Mouse (Mus musculus) spleen, adult 2 months (tissue): ENCODE results near the gene Sgcd.

Experiments used
- CTCF ChIP-seq: fragments of 200-500 bp; IDR thresholded peaks from 2 replicates; pipeline ENCODE4 v1.5.1; 2011; ENCODE audit warnings: mild to moderate bottlenecking, inconsistent platforms; ENCODE audit not compliant: insufficient read depth, insufficient read length, insufficient replicate concordance; ENCODE audit errors: extremely low read depth
- POLR2A ChIP-seq: fragments of 200-500 bp; IDR thresholded peaks from 2 replicates; pipeline ENCODE4 v1.6.1; 2011; ENCODE audit warnings: low read depth, low read length, inconsistent platforms

DNA sequence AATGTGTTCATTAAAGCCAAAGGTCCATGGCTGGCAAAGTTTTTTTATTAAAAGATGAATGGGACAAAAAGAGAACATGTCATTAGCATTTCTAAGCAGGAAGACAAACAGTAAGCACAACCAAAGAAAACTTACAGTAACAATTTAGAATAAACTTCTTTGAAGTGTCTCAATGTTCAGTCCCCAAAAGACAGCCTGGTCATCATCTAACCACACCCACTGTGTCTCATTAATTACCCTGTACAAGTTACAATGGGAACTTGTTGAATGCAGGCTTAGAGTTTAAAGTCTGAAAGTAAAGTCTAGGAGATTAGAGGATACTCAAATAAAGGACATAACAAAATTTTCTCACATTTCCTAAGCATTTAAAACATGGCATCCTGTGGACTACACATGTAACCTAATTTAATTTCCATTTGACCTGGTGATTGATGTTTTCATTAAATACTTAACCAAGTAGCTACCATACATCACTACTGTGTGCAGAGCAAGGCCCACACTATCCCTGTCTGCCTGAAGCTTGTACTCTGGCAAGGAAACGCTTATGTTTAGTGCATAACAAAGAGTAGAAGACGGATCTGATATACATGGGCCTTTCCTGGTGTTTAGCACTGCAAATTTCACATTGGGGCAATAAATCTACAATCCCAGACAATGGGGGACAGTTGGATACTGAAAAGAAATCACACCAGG is 347.1 kb downstream of the Sgcd start:
- TF ChIP-seq CTCF (no peak), POLR2A (no peak)
